Mouse (Mus musculus) intestine, embryonic 16.5 days (tissue): ENCODE measurements around the gene Vps33b. TPM values are rescaled to one million over a fixed set of nuclear protein-coding genes. Genes with fewer than 3 reads are reported as not detected.
A peak's percentile ranks its signal among the peaks of the same experiment; 100 is the strongest.

Source experiments
- ATAC-seq: fragments of 200-750 bp; cut with Nextera tagmentation; 2 replicates; pipeline ENCODE4 v1.8.0; 2017; ENCODE audit warnings: moderate TSS enrichment, moderate library complexity
- H3K27ac ChIP-seq: fragments of 300-500 bp; sonication (generic); 2 replicates; pipeline ENCODE4 v1.5.1; 2014; ENCODE audit warnings: mild to moderate bottlenecking, low read length
- H3K27me3 ChIP-seq: fragments of 300-500 bp; sonication (generic); replicated peaks from 2 replicates; pipeline ENCODE4 v1.6.1; 2014; ENCODE audit warnings: low read length, control low read depth, mixed read lengths; ENCODE audit not compliant: control insufficient read depth, insufficient read depth
- H3K36me3 ChIP-seq: fragments of 300-500 bp; sonication (generic); 2 replicates; pipeline ENCODE4 v1.6.1; 2014; ENCODE audit warnings: low read length, control low read depth; ENCODE audit not compliant: control insufficient read depth, insufficient read depth
- H3K4me1 ChIP-seq: fragments of 300-500 bp; sonication (generic); 2 replicates; pipeline ENCODE4 v1.6.1; 2014; ENCODE audit warnings: low read length, control low read depth, mixed read lengths; ENCODE audit not compliant: control insufficient read depth, insufficient read depth
- H3K4me2 ChIP-seq: fragments of 300-500 bp; sonication (generic); 2 replicates; pipeline ENCODE4 v1.6.1; 2014; ENCODE audit warnings: low read depth, low read length, control low read depth
- H3K4me3 ChIP-seq: fragments of 300-500 bp; sonication (generic); 2 replicates; pipeline ENCODE4 v1.5.1; 2014; ENCODE audit warnings: mild to moderate bottlenecking, low read length
- H3K9ac ChIP-seq: fragments of 300-500 bp; sonication (generic); 2 replicates; pipeline ENCODE4 v1.6.1; 2014; ENCODE audit warnings: low read depth, low read length
- H3K9me3 ChIP-seq: fragments of 300-500 bp; sonication (generic); 2 replicates; pipeline ENCODE4 v1.6.1; 2016; ENCODE audit warnings: low read length, control low read depth; ENCODE audit not compliant: control insufficient read depth
- WGBS: fragments of 180-500 bp; shearing (Covaris S2); extraction: QIAGEN DNeasy Blood & Tissue Kit; methylation state at CpG from one replicate; pipeline ENCODE4 v1.1.7; 2014; 5-methylcytosine and 5-hydroxymethylcytosine counted together
- polyA plus RNA-seq: library from polyadenylated mRNA; unstranded; fragments of >200 nt; fragmentation: Nextera tagmentation; extraction: Ambion mirVana; gene quantifications from 2 replicates; pipeline ENCODE4 v1.2.1, GENCODE M21; 2015

Vps33b gene
- polyA plus RNA-seq, 1 experiment from 2014 or later: 15.9 TPM

DNA sequence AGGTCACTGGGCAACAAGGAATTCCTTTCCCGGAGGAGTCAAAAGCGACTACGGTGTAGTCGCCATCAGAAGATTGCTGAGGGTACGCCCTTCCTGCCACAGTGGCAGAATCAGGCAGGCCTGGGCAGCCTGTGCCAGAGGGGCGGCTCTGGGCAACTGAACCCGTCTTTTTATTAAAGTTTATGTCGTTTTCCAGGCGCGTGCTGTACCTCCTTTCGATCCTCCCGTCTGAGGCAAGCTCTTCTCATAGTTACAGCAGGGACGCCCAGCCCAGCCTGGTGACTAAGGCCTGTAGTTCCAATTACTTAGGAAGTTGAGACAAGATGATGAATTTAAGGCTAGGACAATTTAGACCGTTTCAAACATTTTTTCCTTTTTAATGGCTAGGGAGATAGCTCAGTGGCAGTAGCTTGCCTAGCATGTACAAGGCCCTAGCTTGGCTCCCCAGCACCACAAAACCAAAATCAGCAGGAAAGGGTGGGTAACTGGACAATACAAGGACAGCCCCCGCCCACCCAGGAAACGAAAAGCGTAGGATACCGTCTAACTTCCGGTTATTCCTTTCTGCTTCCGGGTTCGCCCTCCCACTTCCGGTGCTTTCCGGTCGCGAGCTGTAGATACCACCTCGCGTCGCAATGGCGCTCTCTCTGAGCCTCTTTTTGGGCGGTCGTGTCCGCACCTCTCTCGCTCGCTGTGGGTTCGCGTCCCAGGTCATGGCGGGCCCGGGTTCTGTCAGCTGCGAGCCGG, 8.7 kb upstream of the Vps33b start, which contains the start of gene Ngrn:
Ngrn (plus strand) TSS at position 591 of the 747 bp plus-strand sequence.
- Histone ChIP-seq H3K27me3 (no peaks in the 10 kb centered on the region), H3K9me3 (no peaks in the 10 kb centered on the region), H3K27ac (peak within 1 kb of the TSS; percentile 80), H3K4me2 (peak within 1 kb of the TSS; percentile 87), H3K9ac (peak within 1 kb of the TSS; percentile 88), H3K4me3 (peak within 1 kb of the TSS; percentile 83), H3K36me3 (peaks cover 7% of the 10 kb centered on the region), H3K4me1 (peaks cover 9% of the 10 kb centered on the region)
- ATAC-seq: peak; percentile 92
- WGBS: 25% methylated on average over 40 of the region's 40 CpGs

DNA sequence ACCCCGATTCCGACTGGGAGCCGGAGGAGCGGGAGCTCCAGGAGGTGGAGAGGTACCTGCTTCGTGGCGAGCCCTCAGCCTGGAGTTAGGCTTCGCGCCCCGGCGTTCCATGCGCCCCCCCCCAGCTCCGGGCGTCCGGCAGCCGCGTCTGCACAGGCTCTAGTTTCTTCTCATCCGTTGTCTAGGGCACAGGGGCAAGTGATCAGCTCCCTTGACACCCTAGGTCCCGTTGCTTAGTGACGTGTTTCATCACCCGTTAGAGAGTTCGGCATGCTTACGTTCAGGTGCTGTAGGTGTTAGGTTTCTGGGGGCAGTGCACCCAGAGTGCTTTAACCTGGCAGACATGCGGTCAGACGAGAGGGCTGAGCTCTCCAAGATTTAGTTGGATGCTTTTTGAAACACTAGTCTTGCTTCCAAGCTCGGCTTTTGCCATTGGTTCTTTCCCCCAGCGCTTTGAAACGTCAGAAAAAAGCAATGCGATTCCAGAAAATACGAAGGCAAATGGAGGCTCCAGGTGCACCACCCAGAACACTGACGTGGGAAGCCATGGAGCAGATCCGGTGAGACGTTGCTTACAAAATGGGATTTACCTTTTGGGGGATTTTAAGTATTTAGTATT, 8.0 kb upstream of the Vps33b start:
- WGBS: under 1% methylated on average over 31 of the region's 32 CpGs
- Histone ChIP-seq H3K27ac (peak overlapping the region; percentile 80), H3K27me3 (no peaks in the 10 kb centered on the region), H3K4me2 (peak overlapping the region; percentile 87), H3K9me3 (no peaks in the 10 kb centered on the region), H3K36me3 (peaks cover 7% of the 10 kb centered on the region), H3K9ac (peak overlapping the region; percentile 88), H3K4me1 (peaks cover 9% of the 10 kb centered on the region), H3K4me3 (peak overlapping the region; percentile 83)
- peak; percentile 75 for ATAC-seq

DNA sequence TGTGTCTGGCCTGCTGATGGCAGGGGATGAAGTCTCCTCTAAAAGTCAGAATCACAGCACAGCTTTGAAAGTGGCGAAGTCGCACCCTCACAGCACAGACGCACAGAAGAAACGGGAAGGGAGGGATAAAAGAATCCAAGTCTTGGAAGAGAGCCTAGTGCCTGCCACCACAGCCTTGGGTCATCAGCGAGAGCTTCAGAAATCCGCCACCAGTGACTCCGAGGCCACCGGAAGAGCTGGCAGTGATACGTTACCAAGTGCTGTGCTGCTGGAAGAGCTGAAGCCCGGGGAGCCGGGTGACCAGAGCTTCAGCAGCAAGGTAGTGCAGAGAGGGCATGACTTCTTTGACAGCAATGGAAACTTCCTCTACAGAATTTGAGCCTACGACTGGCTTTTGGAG, 4.8 kb upstream of the Vps33b start:
- 94% methylated on average over 12 of the region's 12 CpGs for WGBS
- Histone ChIP-seq H3K4me3 (no peak overlapping the region), H3K36me3 (peaks cover 11% of the 10 kb centered on the region), H3K27ac (no peak overlapping the region), H3K9ac (no peak overlapping the region), H3K4me2 (no peak overlapping the region), H3K4me1 (peaks cover 16% of the 10 kb centered on the region), H3K9me3 (no peaks in the 10 kb centered on the region), H3K27me3 (no peaks in the 10 kb centered on the region)
- no peak for ATAC-seq

DNA sequence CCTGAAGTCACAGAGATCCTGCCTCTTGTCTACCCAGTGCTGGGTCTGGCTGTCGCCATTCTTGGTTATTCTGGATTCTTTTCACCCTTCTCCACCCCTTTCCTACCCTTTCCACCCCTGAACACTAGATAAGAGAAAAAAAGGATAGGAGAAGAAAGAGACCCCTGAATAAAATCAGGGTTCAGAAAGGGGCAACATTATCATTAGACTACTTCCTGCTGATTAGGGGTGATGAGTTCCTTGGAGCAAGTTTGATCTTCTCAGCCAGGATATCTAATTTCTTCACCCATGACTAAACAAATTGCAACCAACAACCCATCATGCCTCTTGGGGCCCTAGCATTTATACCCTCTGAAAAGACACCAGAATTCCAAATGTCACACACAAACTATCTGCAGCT, 1.7 kb upstream of the Vps33b start:
- Histone ChIP-seq H3K4me2 (no peak overlapping the region), H3K9ac (no peak overlapping the region), H3K4me3 (no peak overlapping the region), H3K27me3 (no peaks in the 10 kb centered on the region), H3K36me3 (peaks cover 11% of the 10 kb centered on the region), H3K27ac (no peak overlapping the region), H3K9me3 (no peaks in the 10 kb centered on the region), H3K4me1 (peaks cover 12% of the 10 kb centered on the region)
- ATAC-seq: no peak
- 70% methylated on average over 1 of the region's 1 CpGs for WGBS

DNA sequence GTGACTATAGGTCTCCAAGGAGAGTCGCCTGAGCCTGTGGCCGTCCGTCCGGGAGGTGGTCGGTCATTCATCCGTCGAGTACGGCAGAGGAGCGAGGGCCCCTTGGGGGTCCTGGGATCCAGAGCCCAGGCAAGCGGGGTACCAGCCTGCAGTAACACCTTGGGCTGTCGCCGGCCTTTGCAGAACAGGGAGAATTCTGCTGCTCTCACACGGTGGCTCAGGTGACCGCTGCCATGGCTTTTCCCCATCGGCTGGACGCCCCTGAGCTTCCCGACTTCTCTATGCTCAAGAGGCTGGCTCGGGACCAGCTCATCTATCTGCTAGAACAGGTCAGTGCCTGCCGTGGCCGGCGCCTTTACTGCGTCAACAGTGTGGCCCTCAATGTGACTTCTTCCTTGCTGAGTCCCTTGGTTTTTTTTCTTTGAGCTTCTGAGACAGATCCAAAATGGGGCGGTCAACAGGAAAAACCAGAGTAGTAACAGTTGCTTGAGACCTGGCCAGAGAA, 354 bp downstream of the Vps33b start:
- peak overlapping the region; percentile 65 for H3K27ac ChIP-seq
- under 1% methylated on average over 23 of the region's 23 CpGs for WGBS
- no peaks in the 10 kb centered on the region for H3K27me3 ChIP-seq

DNA sequence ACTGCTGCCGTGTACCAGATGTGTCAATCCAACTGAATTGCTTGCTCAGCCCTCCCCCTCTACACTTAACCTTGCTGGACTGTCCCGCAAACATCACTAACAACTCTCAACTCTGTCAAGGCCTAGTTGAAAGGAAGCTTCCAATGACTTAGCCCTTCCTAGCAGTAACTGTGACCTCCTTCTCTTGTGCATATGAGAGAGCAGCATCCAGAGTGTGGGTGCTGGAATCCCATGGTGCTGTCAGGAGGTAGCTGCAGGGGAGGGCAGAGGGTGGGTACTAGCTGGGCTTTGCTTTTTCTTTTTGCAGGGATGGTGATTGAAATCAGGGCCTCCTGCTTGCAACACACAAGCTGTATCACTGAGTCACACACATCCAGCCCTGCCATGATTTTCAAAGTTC, 4.0 kb downstream of the Vps33b start:
- 92% methylated on average over 2 of the region's 2 CpGs for WGBS
- Histone ChIP-seq H3K9ac (no peak overlapping the region), H3K36me3 (peaks cover 23% of the 10 kb centered on the region), H3K4me2 (no peak overlapping the region), H3K27ac (no peak overlapping the region), H3K4me1 (peaks cover 11% of the 10 kb centered on the region), H3K4me3 (no peak overlapping the region), H3K27me3 (no peaks in the 10 kb centered on the region), H3K9me3 (no peaks in the 10 kb centered on the region)
- ATAC-seq: no peak

More for the DNA sequence above, 354 bp downstream of the Vps33b start:
- peak; percentile 74 for ATAC-seq
- Histone ChIP-seq H3K9ac (peak overlapping the region; percentile 86), H3K4me1 (peaks cover 12% of the 10 kb centered on the region), H3K9me3 (no peaks in the 10 kb centered on the region), H3K4me3 (peak overlapping the region; percentile 79), H3K36me3 (peaks cover 14% of the 10 kb centered on the region), H3K4me2 (peak overlapping the region; percentile 84)

DNA sequence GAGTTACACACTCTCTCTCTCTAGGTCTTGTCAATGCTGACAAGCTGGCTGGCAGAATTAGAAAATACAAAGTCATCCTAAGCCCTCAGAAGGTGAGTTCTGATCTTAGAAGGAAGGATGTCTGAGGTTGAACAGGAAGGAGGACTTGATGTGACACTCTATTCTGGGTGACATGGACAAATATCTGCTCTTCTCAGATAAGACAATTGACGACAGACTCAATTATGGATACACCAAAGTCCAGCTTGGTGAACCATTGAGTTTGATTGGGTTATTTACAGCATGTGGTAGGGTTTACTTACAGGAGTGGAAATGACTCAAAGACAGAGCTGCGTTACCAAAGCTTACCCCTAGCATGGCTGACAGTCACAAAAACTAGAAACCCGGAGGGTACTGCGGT, 6.9 kb downstream of the Vps33b start:
- 93% methylated on average over 4 of the region's 4 CpGs for WGBS
- ATAC-seq: no peak
- H3K27ac ChIP-seq: no peak overlapping the region
- no peak overlapping the region for H3K4me3 ChIP-seq
- peaks cover 23% of the 10 kb centered on the region for H3K36me3 ChIP-seq
- H3K9ac ChIP-seq: no peak overlapping the region
- no peak overlapping the region for H3K4me2 ChIP-seq
- no peaks in the 10 kb centered on the region for H3K9me3 ChIP-seq
- H3K27me3 ChIP-seq: no peaks in the 10 kb centered on the region
- no peaks in the 10 kb centered on the region for H3K4me1 ChIP-seq

DNA sequence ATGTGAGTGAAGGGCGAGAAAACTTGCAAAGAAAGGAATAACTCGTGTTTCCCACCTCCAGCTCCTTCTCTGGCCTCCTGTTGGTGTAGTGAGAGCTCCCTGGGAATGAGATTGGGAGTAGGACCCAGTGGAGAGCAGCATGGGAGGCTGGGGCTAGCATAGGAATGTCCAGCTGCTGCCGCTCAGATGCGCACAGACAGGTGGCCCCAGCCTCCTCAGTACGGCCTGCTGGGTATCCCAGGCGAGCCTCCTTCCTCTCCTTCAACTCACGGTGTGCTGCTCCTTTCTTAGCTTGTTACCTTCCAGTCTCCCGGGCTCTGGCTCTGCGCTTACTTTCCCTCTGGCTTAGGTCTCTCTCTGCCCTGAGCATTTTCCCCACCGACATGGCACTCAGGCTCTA, 10.6 kb downstream of the Vps33b start:
- H3K4me2 ChIP-seq: no peak overlapping the region
- H3K4me1 ChIP-seq: no peaks in the 10 kb centered on the region
- 77% methylated on average over 10 of the region's 10 CpGs for WGBS
- H3K4me3 ChIP-seq: no peak overlapping the region
- H3K9ac ChIP-seq: no peak overlapping the region
- no peak overlapping the region for H3K27ac ChIP-seq
- peaks cover 23% of the 10 kb centered on the region for H3K36me3 ChIP-seq
- no peaks in the 10 kb centered on the region for H3K9me3 ChIP-seq
- no peak for ATAC-seq
- H3K27me3 ChIP-seq: no peaks in the 10 kb centered on the region

DNA sequence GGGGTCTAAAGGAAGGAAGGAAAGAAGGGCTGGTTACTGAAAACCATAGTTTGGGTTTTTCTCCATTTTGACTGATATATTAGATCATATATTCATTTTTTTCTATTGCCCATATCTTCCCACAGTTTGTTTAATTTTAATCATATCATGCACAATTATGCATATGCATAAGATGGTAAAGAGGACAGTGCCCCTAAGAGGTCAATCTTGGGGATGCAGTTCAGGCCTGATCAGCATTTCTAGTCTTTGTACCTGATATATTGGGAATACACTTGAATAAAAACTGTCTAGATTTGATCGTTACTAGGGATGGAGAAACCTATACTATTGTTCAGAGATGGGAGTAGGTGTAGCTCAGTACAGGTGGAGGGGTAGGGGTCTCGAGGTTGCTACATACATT, 11.5 kb downstream of the Vps33b start:
- Histone ChIP-seq H3K4me3 (no peak overlapping the region), H3K4me2 (no peak overlapping the region), H3K27me3 (no peaks in the 10 kb centered on the region), H3K27ac (no peak overlapping the region), H3K9me3 (no peaks in the 10 kb centered on the region), H3K9ac (no peak overlapping the region), H3K36me3 (peaks cover 21% of the 10 kb centered on the region; the same call in 1 of the 2 replicates), H3K4me1 (no peaks in the 10 kb centered on the region)
- WGBS: 89% methylated on average over 2 of the region's 2 CpGs
- ATAC-seq: no peak
